Mouse (Mus musculus): ENCODE data around the gene Trp53inp2.

Trp53inp2 gene

DNA sequence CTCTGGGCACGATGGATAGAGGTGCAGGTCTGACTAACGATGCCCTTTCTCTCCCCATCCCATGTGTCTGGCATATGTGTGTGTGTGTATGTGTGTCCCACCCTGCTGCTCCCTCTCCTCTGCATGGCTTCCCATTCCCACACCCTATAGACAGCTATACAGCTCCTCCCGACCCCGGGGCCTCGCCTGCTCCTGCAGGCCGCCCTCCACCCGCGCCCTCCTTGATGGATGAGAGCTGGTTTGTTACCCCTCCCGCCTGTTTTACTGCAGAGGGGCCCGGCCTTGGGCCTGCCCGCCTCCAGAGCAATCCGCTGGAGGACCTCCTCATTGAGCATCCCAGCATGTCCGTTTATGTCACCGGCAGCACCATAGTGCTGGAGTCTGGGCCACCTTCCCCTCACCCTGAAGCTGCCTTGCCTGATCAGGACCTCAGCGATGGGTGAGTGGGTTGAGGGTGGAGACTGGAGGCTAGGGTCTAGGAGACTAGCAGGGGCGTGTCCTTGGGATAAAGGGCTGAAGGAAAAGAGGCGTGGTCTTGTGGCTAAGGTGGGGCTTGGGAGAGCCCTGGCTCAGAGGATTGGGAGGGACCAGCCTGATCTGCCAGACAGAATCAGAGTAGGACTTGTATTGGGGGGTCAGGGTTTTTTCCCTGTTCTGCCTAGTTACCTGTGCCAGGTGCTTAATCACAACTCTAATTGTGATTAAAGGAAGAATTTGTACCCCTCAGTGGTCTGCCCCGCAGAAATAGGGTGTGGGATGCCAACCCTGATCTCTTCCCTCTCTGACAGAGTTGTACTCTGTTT is 5.1 kb downstream of the Trp53inp2 start:
- DNase-seq, result no peak

DNA sequence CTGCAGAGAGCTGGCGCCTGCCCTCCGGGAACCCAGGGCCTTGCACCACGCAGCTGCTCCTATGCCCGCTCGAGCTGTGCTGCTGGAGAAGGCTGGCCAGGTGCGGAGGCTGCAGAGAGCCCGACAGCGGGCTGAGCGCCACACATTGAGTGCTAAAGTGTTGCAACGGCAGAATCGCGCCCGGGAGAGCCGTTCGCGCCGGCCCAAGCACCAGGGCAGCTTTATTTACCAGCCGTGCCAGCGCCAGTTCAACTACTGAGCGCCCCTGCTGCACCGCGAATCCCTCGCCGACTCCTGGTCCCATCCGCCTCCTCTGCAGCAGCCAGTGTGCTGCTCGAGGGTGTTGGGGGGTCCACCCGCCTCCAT is 5.7 kb downstream of the Trp53inp2 start:
- DNase-seq, result no peak

DNA sequence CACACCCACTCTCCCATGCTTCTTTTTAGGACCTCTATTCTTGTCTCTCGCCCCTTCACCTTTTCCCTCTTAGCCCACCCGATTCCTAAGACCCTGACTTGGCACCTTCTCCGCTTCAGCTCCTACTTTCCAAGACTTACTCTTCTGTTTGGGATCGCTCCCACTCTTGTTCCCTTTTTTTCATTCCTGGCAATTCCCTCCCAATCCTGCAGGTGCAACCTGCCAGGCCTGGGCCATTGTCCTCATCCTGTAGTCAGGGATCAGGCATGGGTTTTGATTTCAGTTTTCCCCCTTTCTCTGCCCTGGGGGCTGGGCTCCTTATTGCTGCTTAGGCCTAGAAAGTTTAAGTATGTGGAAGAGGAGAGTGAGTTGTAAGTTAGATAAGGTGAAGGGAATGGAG is 6.2 kb downstream of the Trp53inp2 start:
- DNase-seq, result no peak

DNA sequence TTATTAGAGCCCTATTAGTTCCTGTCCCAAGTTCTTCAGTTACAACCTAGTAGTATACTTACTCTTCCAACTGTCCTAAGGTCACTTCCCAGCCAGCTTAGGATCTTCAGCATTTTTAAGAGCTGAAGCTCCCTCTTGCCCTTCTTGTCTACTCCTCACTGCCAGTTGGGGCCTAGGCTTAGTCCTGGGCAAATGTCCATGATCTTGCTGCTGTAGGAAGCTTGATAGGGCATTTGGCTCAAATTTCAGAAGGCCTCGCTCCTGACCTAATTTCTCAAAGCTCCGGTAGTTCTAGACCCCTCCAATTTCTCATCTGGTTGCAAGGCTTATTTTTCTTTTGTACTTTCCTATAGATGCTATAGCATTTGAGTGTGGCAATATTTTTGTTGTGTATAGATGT is 7.7 kb downstream of the Trp53inp2 start:
- no peak for DNase-seq

DNA sequence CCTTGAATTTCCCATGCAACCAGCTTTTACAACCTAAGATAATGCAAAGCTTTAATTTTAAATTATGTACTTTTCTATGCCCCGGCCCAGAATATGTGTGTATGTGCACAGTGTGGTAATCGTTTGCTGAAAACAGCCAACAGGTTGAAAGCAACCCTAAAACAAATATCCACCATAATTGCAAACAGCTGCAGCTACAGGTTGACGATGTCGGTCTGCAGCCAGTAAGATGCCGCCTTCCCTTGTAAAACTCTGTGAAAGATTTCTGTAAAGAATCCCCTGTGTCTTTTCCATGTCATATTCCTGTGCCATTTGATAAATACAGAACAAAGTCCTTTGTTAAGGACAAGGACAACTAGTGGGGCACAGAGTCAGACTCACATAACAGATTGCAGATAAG is 13.7 kb downstream of the Trp53inp2 start:
- no peak for DNase-seq

DNA sequence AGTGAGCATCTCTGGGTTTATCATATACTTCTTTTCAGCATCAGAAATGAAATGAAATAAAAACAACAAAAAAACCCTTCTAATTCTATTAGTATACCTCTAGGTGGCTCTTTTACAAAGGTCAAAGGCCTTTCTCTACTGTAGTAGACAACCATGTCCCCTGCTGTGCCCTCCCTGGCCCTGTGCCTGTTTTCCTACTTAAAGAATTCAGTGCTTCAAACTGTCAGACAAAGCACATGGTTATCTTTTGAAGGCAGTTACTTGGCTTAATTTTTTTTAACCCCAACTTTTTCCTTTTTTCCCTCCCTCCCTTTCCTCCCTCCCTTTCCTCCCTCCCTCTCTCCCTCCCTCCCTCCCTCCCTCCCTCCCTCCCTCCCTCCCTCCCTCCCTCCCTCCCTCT is 19.4 kb downstream of the Trp53inp2 start:
- DNase-seq, result no peak

DNA sequence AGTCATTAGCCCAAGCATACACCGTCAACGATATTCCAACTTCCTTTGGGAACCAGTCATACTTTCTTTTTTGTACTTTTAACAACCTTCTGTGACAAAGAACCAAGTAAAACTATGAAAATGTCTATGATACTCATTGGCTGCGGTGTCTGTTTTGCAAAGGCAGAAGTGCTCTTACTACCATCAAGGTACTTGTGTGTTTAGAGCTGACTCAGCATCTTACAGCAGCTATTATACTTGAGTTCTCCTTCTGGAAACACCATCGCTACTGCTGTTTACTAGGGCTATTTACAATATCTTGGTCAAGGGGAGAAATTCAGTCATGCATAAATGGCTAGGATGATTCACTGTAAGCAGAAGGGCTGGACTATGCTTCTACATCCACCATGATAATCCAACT is 21.1 kb downstream of the Trp53inp2 start:
- no peak for DNase-seq

DNA sequence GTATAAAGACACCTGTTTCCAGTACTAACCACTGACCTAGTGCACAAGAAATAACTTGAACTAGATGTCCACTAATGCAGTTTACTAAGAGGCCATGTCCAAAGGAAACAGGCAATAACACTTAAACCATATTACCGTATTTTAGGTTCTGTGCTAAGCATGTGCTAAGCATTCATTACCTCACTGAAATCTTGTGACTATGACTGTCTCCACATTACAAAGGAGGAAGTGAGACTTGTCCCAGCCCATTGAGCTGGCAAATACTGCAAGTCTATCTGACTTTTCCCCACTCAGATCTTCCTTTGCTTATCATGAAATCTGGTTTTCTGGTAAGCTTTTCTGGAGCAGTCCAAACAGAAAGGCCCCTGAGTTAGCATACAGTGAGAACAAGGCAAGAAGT is 23.8 kb downstream of the Trp53inp2 start:
- no peak for DNase-seq

DNA sequence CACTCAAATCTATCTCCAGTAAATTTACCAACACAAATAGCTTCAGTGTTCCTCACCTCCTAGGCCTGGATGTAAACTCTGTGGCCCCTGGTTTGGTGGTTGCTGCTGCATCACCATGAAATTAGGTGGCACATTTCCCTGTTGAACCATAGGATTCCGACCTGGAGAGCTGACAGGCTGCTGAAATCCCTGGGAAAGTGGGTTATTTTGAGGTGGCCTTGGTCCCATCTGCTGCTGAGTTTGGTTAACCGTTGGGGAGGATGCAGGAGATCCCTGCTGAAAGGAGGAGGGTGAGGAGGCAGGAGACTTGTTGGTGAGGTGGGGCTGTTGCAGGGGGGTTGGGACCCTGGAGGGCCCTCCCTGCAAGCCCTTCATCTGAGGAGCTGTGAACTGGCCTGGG is 40.1 kb downstream of the Trp53inp2 start:
- no peak for DNase-seq

DNA sequence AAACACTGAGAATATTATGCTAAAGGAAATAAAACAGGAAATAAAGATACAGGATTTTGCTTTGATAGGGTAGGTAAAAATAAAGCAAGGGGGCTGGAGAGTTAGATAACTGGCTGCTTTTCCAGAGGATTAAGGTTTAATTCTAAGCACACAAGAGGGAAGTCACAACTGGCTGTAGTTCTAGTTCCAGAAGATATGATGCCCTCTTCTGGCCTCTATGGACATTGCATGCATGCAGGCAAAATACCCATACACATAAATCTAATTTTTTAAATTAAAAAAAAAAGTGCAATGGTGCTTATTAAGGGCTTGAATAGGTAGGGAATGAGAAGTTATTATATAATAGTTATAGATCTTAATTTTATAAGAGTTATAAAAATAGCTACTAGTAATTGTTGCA is 55.6 kb downstream of the Trp53inp2 start:
- no peak for DNase-seq
